Mouse (Mus musculus) ovary, postnatal 36 days (tissue): Measurements from ENCODE around the gene Lrrc74a.

ENCODE experiments used
- DNase-seq: peaks from one replicate; pipeline ENCODE4 v3.0.0; 2022; ENCODE audit warnings: low spot score, mixed read lengths

Lrrc74a gene

GRCm38 (mm10) chr12:86786149-86787019 lies 52.2 kb downstream of the Lrrc74a start:
- DNase-seq, result no peak

GRCm38 (mm10) chr12:86787020-86787553 lies 52.9 kb downstream of the Lrrc74a start:
- DNase-seq, result no peak

DNA sequence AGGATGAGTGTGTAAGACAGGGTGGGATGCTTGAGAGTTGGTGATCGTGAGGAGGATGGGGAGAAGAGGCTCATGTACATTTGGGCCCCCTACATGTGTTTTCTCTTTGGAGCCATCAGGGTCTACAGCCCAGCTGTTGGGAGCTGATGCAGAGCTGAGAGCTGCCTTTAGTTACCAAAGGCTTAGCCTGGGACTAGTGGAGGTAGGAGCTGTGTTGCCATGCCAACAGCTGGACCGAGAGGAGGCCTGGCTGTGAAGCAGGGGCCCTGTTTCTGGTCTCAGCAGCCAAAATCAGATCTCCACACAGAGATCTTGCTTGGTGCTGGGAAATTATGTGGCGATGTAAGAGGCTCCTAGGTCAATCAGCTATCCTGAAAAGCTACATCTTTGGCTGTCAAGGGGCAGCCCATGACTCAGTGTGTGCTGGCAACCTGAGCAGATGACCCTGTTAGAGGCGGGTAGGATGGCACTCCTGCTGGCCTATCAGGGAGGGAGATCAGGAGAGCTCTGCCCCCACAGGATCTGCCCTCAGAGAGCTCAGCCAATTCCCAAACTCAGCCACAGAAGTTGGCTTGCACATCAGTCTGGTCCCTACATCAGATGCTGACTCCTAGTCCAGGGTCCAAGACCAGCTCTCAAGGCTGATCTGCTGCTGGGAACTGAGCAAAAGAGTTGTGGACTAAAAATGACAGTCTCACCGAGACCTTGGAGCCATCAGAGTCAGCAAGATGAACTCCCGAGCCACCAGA lies 56.1 kb downstream of the Lrrc74a start:
- DNase-seq, result no peak

- peak; percentile 60 for DNase-seq
Measured at GRCm38 (mm10) chr12:86790849-86791127, 56.6 kb downstream of the Lrrc74a start.

GRCm38 (mm10) chr12:86791987-86792386 lies 57.8 kb downstream of the Lrrc74a start:
- no peak for DNase-seq

GRCm38 (mm10) chr12:86793830-86794229 lies 59.7 kb downstream of the Lrrc74a start:
- no peak for DNase-seq

- no peak for DNase-seq
Measured at GRCm38 (mm10) chr12:86794331-86794730, 60.2 kb downstream of the Lrrc74a start.

DNA sequence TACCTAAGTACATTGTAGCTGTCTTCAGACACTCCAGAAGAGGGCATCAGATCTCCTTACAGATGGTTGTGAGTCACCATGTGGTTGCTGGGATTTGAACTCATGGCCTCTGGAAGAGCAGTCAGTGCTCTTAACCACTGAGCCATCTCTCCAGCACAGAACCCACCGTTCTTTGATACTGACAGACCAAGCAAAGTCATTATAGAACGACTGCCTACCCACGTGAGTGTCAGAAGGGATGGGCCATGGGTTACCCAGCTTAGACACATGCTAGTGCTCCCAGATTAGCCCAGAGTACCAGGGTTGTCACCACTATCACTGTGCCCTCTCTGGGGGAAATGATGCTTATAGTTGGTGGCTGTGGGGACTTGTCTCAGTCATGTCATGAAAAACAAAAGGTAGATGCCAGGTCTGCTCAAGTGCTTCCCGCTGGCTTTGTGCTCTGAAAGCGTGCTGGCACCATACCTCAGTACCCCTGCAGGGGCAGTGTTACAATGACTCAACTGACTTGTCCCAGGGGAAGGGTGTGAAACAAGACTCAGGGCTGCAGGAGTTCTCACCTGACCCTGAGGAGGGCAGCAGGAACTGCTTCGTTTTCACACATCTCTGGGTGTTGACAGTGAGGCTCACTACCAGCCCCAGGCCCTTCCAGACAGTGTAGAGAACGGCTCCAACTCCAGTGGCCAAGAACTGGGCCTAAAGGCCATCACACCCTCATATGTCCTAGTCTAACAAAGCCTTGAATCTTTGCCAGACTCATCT lies 61.1 kb downstream of the Lrrc74a start:
- DNase-seq, result no peak

DNA sequence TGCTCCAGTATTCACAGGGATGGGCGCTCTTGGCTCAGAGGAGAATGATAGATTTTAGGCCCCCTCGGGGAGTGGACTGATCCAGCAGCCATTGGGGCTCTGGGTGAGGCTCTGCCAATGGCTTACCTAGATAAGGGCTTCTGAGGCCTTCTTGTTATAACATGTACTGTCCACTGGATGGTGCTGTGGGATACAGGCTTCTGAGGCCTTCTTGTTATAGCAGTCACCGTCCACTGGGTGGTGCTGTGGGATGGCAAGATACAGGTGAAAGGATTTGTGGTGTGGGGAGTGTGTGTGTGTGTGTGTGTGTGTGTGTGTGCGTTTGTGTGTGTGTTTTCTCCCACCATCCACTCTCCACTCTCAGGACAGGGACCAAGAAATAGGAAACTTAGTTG lies 61.7 kb downstream of the Lrrc74a start:
- DNase-seq, result peak; percentile 73

DNA sequence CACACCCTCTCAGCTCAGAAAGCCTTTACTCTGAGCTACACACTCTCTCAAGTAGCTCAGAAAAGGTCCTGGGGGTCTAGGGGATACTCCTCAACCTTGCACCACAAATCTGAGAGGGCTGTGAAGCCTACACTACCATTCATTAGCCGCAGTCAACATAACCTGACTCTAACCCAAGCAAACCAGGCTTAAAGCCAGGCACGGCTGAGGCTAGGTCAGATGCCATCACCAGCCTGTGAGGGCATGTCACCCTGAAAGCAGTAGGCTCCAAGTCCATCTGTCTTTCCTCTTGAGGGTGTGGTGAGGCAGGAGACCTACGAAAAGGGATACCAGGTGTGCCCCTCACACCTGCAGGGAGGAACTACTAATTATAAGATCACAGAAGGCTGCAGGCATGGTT lies 62.2 kb downstream of the Lrrc74a start:
- DNase-seq, result no peak

DNA sequence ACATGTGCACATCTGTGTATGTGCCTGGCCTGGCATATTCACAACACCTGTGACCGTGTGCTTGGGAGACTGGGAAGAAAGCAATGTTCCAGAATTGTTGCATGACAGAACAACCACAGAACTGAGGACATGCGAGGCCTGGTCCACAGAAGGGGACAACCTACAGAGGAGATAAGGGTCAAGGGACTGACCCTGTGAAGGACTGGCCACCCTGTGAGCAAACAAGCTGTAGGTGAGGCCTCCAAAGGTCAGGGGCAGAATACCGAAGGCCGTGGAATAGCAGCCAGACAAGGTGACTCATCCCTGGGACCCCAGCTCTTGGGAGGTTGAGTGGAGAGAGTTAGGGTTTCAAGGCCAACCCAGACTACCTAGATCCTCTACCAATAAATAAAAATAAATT lies 63.6 kb downstream of the Lrrc74a start:
- no peak for DNase-seq

- DNase-seq, result peak; percentile 81
Measured at GRCm38 (mm10) chr12:86798773-86799540, 64.8 kb downstream of the Lrrc74a start.

GRCm38 (mm10) chr12:86799786-86800185 lies 65.6 kb downstream of the Lrrc74a start:
- no peak for DNase-seq

GRCm38 (mm10) chr12:86800336-86800735 lies 66.2 kb downstream of the Lrrc74a start:
- DNase-seq, result no peak

- DNase-seq, result no peak
Measured at GRCm38 (mm10) chr12:86800765-86801147, 66.6 kb downstream of the Lrrc74a start.

DNA sequence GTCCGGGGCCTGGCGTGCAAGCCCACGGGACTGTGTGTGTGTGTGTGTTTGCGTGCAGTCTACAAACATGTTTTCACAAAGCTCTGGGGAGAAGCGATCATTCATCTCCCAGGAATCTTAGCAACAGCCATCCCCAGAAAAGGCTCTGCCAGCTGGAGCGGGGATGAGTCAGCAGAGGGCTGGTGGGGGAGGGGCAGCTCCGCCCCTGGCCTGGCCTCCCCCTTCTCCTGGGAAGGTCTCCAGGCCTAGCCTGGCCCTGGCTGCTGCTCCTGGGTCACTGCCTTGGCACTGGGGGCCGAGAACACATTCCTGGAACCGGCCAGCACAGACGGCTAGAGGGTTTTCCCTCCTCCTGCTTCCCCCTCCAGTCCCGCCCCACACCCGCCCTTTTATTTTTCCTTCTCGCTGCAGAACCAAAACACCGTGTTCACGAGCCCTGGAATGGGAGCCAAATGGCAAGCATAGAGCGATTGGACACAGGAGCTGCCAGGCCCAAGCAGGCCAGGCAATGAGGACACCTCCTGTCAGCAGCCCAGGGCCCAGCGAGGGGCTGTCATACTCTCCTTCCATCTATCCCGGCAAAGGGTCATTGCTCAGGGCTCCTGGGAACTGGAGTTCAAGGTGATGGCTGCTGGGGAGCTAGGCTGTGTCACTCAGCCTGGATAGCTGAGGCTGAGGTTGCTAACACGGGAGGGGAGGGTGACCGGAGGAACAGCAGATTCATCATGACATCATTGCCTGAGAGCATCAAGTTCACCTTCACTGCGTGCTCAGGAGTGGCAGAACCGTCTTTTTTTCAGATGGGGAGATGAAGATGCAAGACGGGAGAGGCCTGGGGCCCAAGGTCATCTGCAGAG lies 67.2 kb downstream of the Lrrc74a start:
- DNase-seq, result peak; percentile 98

DNA sequence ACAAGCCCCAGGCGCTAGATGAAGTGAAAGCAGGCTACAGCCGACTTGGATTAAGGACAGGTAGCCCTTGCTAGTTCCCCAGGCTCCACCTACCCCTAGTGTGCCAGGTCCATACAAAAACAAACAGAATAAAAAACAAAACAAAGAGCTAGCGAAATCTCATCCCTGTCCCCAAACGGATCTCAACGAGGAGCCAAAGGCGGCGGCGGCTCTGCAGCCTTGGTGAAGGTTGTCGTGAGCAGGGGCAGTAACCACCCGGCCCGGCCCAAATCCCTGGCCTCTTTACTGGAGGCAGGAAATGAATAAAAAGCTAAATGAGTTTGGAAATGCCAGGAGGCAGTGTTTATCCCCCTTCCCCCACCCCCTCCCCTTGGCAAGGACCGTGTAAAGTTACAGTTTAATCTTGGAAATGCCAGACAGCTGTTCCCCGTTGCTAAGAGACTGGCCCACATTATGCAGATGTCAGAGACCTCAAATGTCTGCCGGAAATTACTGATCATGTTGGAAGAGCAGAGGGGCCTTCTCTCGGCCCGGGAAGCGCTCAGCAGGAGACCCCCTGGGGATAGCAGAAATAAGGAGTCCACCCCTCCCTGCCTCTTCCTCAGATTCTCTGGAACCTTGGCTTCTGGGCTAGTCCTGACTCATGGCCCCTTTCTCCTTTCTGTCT lies 68.0 kb downstream of the Lrrc74a start:
- DNase-seq, result peak; percentile 64

DNA sequence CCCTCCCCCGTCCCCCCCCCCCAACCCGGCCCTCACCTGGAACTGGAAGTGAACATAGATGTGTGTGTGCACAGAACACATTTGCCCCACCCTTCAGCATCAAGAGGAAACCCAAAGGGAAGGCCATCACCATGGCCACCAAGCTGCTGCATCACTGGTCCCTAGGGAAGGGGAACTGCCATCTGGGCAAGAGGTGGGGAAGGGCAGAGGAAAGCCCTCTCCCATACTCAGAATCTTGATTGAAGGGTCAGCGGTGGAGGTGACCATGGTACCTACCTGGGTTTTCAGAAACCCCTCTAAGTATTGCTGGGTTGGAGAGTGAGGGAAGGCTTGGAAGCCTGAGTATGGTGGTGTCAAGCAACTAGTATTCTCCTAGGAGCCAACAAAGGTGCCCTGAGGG lies 68.7 kb downstream of the Lrrc74a start:
- no peak for DNase-seq

DNA sequence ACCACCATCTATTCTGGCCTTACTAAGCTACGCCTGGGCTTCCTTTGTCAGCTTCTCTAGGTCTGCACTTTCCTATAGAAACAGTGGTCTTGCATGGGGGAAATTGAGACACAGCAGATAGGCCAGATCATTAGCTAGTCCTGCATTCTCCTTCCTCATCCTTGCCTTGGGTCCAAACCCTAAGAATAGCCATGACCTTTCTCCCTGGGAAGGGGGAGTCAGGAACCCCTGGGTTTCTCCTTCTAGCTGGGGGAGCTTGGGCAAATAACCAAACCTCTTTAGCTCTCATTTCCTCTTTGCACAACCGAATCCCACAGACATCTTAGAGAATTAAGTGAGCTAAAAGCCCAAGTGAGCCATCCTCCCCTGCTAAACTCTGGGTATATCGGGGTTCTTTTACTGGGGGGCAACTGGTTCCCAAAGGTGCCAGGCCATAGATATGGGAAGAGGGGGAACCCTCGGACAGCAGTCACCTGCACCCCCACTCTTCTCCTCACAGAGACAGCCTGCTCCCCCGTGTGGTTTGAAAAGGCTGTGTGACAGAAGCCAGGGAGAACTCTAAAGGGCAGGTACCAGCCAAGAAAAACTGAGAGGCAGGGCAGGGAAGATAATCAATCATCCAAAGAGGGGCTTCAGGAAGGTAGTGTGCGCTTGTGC lies 69.6 kb downstream of the Lrrc74a start:
- no peak for DNase-seq

DNA sequence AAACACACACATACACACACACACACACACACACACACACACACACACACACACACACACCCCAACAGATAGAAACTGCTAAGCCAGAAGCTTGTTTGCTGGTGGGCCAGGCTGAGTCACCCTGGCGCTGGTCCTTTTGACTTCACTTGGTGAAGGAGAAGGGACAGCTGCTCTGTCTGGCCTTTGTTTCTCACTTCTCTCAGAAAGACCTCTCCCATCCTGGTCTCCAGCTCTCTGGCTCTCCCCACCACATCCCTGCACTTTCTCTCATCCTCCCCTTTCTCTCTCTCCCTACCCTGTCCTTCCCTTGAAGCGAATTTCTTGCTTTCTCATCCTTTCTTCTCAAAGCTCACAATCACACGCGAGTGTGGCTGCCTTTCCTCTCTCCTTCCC lies 70.1 kb downstream of the Lrrc74a start:
- no peak for DNase-seq
